Mouse (Mus musculus) forebrain, postnatal 0 days (tissue): ENCODE data around the gene Asic2. TPM values are rescaled to one million over a fixed set of nuclear protein-coding genes. Genes with fewer than 3 reads are reported as not detected.

Source experiments
- ATAC-seq: fragments of 200-750 bp; cut with Nextera tagmentation; 2 replicates; pipeline ENCODE4 v1.8.0; 2017; ENCODE audit warnings: mild to moderate bottlenecking, moderate library complexity
- DNase-seq: peaks from one replicate; pipeline ENCODE4 v3.0.0-alpha.2; 2015
- H3K27ac ChIP-seq: fragments of 300-500 bp; sonication (generic); 2 replicates; pipeline ENCODE4 v1.5.1; 2014; ENCODE audit warnings: low read depth, mild to moderate bottlenecking, antibody characterized with exemption, low read length, moderate library complexity, mixed read lengths
- H3K27me3 ChIP-seq: fragments of 300-500 bp; sonication (generic); 2 replicates; pipeline ENCODE4 v1.6.1; 2014; ENCODE audit warnings: mild to moderate bottlenecking, low read length, mixed read lengths; ENCODE audit not compliant: insufficient read depth
- H3K36me3 ChIP-seq: fragments of 300-500 bp; sonication (generic); 2 replicates; pipeline ENCODE4 v1.6.1; 2014; ENCODE audit warnings: mild to moderate bottlenecking, moderate library complexity; ENCODE audit not compliant: insufficient read depth
- H3K4me1 ChIP-seq: fragments of 300-500 bp; sonication (generic); 2 replicates; pipeline ENCODE4 v1.6.1; 2014; ENCODE audit warnings: antibody characterized with exemption; ENCODE audit not compliant: insufficient read depth
- H3K4me2 ChIP-seq: fragments of 300-500 bp; sonication (generic); 2 replicates; pipeline ENCODE4 v1.6.1; 2014; ENCODE audit warnings: low read depth, mild to moderate bottlenecking, moderate library complexity
- H3K4me3 ChIP-seq: fragments of 300-500 bp; sonication (generic); 2 replicates; pipeline ENCODE4 v1.5.1; 2014; ENCODE audit warnings: low read depth, low read length, mixed read lengths
- H3K9ac ChIP-seq: fragments of 300-500 bp; sonication (generic); 2 replicates; pipeline ENCODE4 v1.6.1; 2014; ENCODE audit warnings: mild to moderate bottlenecking
- H3K9me3 ChIP-seq: fragments of 300-500 bp; sonication (generic); 2 replicates; pipeline ENCODE4 v1.6.1; 2016; ENCODE audit warnings: low read length
- CTCF ChIP-seq: sonication (generic); IDR thresholded peaks from 2 replicates; pipeline ENCODE4 v1.5.1; 2016; ENCODE audit warnings: antibody characterized with exemption, control low read depth, low read depth
- WGBS: fragments of 180-500 bp; shearing (Covaris S2); extraction: QIAGEN DNeasy Blood & Tissue Kit; methylation state at CpG from one replicate; pipeline ENCODE4 v1.1.7; 2014; 5-methylcytosine and 5-hydroxymethylcytosine counted together
- polyA plus RNA-seq: library from polyadenylated mRNA; unstranded; fragments of >200 nt; fragmentation: Nextera tagmentation; extraction: Ambion mirVana; gene quantifications from 2 replicates; pipeline ENCODE4 v1.2.1, GENCODE M21; 2015
- total RNA-seq: library from RNA; depleted of rRNA; stranded (reverse); fragments of >200 nt; gene quantifications from 2 replicates; pipeline ENCODE4 v1.2.3, GENCODE M21; 2014

Asic2 gene
- total and polyA plus RNA-seq, 2 experiments from 2014 or later = 15.5 to 37.2 TPM

DNA sequence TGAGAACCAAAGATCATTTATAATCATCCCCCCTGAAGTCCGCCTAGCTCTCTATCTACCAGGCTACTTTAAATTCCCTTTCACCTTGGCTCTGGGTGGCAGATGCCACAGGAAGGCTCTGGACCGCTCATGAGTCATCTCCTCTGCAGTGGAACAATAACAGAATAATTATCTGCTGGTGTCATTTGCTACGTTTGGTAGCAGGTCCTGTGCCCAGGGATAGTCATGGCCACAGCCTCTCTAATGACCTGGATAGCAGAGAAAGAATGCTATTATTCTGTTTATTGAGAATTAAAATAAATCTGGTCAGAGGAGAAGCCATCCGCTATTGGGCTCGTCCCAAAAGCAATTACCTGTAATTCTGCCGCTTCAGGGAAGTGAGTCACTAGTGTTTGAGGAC is 425.1 kb downstream of the Asic2 start:
- Histone ChIP-seq H3K9ac (no peak overlapping the region), H3K27ac (no peak overlapping the region), H3K9me3 (no peaks in the 10 kb centered on the region), H3K4me1 (no peaks in the 10 kb centered on the region), H3K4me2 (no peak overlapping the region), H3K36me3 (no peaks in the 10 kb centered on the region), H3K27me3 (no peaks in the 10 kb centered on the region), H3K4me3 (no peak overlapping the region)
- TF ChIP-seq CTCF = no peak
- ATAC-seq = no peak
- no peak for DNase-seq
- 77% methylated on average over 6 of the region's 6 CpGs for WGBS

DNA sequence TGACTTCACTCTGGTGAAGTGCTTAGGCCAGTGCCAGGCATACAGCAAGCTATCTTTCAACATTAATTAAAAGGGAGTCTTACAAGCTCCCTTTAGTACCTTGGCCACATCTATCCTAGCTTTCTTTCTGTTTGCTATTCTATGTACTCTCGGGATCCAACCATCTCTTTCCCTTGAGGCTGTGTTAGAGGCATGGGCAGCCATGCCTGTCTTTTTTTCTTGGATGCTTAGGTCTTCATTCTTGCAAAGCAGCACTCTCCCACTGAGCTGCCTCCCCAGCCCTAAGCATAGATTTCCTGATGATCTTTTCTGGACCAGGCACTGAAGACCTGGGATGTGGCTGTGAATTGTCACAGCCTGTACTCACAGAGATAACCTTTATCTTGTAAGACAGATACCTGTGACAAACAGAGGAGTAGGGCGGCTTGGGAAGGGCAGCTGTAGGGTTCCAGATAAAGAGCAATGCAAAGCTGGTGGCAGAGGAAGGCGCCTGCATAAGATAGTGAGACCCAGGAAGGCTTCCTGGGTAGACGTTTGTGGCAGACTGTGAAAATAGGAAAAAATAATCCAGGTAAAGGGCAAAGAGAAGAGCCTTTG is 433.0 kb downstream of the Asic2 start:
- H3K4me3 ChIP-seq = no peak overlapping the region
- 87% methylated on average over 4 of the region's 4 CpGs for WGBS
- DNase-seq (no peak), ATAC-seq (no peak)
- H3K4me1 ChIP-seq = peaks cover 3% of the 10 kb centered on the region; the same call in 1 of the 2 replicates
- no peak overlapping the region for H3K4me2 ChIP-seq
- H3K9ac ChIP-seq = no peak overlapping the region
- H3K36me3 ChIP-seq = no peaks in the 10 kb centered on the region
- no peak for TF ChIP-seq CTCF
- H3K27ac ChIP-seq = no peak overlapping the region
- H3K9me3 ChIP-seq = no peaks in the 10 kb centered on the region
- H3K27me3 ChIP-seq = no peaks in the 10 kb centered on the region

DNA sequence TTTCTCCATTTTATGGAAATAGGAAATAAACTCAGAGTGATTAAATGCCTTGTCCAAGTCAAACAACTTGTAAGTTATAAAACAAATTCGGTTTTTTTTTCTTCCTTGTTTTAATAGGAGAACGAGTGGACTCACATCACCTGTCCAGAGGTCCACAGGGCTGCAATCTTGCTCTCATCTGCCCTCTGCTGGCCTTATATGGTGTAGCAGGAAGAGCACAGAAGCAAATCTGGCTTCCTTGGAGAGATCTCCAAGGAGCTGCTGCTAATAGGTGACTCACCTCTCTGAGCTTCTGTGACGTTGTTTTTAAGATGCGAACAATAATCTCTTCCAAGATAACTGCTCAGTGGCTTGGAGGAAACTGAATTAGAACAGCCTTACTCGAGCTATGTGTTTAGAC is 433.6 kb downstream of the Asic2 start:
- H3K4me2 ChIP-seq = no peak overlapping the region
- peaks cover 3% of the 10 kb centered on the region; the same call in 1 of the 2 replicates for H3K4me1 ChIP-seq
- H3K27ac ChIP-seq = no peak overlapping the region
- no peak overlapping the region for H3K4me3 ChIP-seq
- WGBS = 9% methylated on average over 5 of the region's 5 CpGs
- DNase-seq = peak; percentile 72
- peak; percentile 86 for TF ChIP-seq CTCF
- H3K27me3 ChIP-seq = no peaks in the 10 kb centered on the region
- no peaks in the 10 kb centered on the region for H3K36me3 ChIP-seq
- no peaks in the 10 kb centered on the region for H3K9me3 ChIP-seq
- no peak for ATAC-seq
- no peak overlapping the region for H3K9ac ChIP-seq

DNA sequence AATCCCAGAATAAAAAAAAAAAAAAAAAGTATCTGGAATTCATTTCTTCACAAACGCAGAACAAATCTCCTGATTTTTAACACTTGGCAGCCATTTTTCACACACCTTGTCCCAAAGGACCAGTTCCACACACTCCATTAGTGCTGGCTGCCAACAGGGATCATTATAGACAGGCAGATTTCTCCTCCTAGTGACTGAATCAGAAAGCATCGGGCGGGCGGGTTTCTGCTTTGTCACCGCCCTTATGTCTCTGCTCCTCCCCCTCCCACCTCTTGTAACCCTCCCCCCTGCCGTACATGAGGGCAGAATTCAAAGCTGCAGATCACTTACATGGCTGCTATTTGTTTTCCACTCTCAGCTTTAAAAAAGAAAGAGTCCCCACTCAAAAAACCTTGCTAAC is 436.4 kb downstream of the Asic2 start:
- no peaks in the 10 kb centered on the region for H3K9me3 ChIP-seq
- H3K4me3 ChIP-seq = no peak overlapping the region
- no peaks in the 10 kb centered on the region for H3K36me3 ChIP-seq
- TF ChIP-seq CTCF = peak; percentile 26; the same call in 1 of the 2 replicates
- peaks cover 3% of the 10 kb centered on the region; the same call in 1 of the 2 replicates for H3K4me1 ChIP-seq
- no peak overlapping the region for H3K9ac ChIP-seq
- ATAC-seq (peak; percentile 73), DNase-seq (peak; percentile 66)
- H3K27me3 ChIP-seq = no peaks in the 10 kb centered on the region
- no peak overlapping the region for H3K4me2 ChIP-seq
- H3K27ac ChIP-seq = no peak overlapping the region
- WGBS = 2% methylated on average over 6 of the region's 6 CpGs

DNA sequence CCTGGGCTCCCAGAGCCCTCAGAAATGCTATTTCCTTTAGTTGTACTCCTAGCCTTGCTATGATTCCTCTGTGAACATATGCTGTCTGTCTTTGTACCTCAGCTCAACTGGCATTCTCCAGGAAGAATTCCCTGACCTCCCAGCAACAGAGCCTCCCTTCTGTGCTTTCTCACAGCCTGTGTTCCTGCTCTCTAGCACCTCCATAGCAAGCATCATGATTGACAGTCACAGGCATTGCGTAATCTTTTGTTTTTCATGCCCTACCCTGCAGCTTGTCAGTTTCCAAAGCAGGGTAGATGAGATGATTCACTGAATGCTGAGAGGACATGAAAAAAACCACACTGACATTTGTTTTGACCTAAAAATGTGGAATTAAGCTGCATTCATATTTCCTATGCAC is 445.3 kb downstream of the Asic2 start:
- Histone ChIP-seq H3K27ac (no peak overlapping the region), H3K27me3 (no peaks in the 10 kb centered on the region), H3K9me3 (no peaks in the 10 kb centered on the region), H3K36me3 (no peaks in the 10 kb centered on the region), H3K4me1 (peaks cover 13% of the 10 kb centered on the region; the same call in 1 of the 2 replicates), H3K4me3 (no peak overlapping the region), H3K4me2 (no peak overlapping the region), H3K9ac (no peak overlapping the region)
- WGBS = 39% methylated on average over 1 of the region's 1 CpGs
- DNase-seq (peak; percentile 23), ATAC-seq (peak; percentile 79; the same call in 1 of the 2 replicates)
- no peak; the same call in 1 of the 2 replicates for TF ChIP-seq CTCF

DNA sequence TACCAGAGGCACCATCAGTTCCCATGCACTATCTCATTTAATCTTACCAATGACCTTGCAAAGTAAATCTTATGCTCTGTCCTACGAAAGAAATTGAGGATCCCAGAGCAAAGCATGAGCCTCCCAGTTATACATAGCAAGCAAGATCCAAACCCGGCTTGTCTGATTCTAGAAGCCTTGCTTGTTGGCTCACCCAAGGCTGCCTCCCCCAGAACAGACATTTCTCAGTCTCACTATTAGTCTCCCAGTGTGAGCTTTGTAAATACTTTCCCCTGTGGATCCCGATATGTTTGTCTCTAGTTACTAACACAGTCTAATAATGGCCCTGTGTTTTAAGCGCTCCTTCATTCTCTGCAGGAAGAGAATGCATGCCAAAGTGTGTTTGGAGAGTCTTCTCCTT is 446.4 kb downstream of the Asic2 start:
- no peaks in the 10 kb centered on the region for H3K36me3 ChIP-seq
- H3K4me3 ChIP-seq = no peak overlapping the region
- H3K9me3 ChIP-seq = no peaks in the 10 kb centered on the region
- H3K9ac ChIP-seq = no peak overlapping the region
- H3K4me1 ChIP-seq = peaks cover 14% of the 10 kb centered on the region; the same call in 1 of the 2 replicates
- H3K4me2 ChIP-seq = no peak overlapping the region
- H3K27me3 ChIP-seq = no peaks in the 10 kb centered on the region
- WGBS = 68% methylated on average over 4 of the region's 4 CpGs
- ATAC-seq (no peak), DNase-seq (no peak)
- no peak overlapping the region for H3K27ac ChIP-seq
- TF ChIP-seq CTCF = no peak

DNA sequence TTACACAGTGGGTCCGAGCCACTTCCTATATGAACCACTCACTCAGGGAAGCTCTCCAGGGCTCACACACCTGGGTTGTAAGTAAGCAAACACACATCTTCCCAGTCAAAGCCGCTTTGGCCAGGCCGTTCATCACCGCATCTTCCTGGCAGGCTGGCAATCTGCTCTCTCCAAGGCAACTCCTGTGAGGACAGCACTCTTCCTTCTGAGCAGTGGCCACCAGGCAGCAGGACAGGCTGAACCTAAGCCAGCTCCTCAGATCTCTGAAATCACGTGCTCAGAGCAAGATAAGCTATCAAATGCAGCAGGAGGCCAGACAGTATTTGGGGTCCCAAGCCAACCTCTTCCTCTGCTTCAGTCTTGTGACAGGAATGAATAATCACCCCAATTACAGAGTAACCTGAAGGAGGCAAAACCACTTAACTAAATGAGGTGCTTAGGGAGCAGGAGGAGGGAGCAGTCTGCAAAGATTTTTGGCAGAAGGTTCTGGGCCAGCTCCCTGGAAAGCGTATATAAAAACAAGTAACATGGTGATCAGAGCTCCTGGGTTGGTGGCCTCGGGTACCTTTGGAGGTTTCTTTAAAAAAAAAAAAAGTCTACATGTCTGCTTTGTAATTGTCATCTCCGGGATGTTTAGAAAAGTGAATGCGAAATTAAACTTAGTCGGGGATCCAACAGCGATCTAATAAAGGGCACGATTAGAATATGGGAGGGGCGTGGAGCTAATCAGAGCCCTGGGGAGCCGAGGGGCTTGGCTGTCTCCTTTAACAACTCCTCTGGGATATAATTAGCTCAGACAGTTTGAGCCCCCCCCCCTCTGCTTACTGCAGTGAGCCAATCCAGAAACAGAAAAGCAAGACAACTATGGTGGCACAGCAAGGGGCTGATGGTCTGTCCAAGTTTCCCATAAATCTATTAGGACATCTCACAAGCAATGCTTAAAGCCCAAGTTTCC is 450.0 kb downstream of the Asic2 start:
- no peak for TF ChIP-seq CTCF
- peak; percentile 36 for DNase-seq

More for the DNA sequence above, 450.0 kb downstream of the Asic2 start:
- Histone ChIP-seq H3K27me3 (no peaks in the 10 kb centered on the region), H3K27ac (no peak overlapping the region), H3K4me2 (peak overlapping the region; percentile 10; the same call in 1 of the 2 replicates), H3K36me3 (no peaks in the 10 kb centered on the region), H3K4me1 (peaks cover 14% of the 10 kb centered on the region), H3K9ac (no peak overlapping the region), H3K9me3 (no peaks in the 10 kb centered on the region), H3K4me3 (no peak overlapping the region)
- 23% methylated on average over 14 of the region's 14 CpGs for WGBS
- ATAC-seq = peak; percentile 68
